Mouse (Mus musculus) retina, embryonic 14.5 days (tissue): ENCODE results near the gene Gstz1.
"Not testable (repeated sequence)": the region's sequence is repeated elsewhere in the genome, so short reads cannot be mapped to it uniquely, and the experiment has no call there.

ENCODE experiments used
- DNase-seq: peaks from one replicate; pipeline ENCODE4 v3.0.0-alpha.2; 2015; ENCODE audit warnings: low spot score

Gstz1 gene

GRCm38 (mm10) chr12:87158099-87158498, 11.1 kb downstream of the Gstz1 start:
- no peak for DNase-seq

- DNase-seq, result no peak
Observed at GRCm38 (mm10) chr12:87160310-87160709, 13.3 kb downstream of the Gstz1 start.

- DNase-seq, result no peak
Observed at GRCm38 (mm10) chr12:87160815-87161214, 13.8 kb downstream of the Gstz1 start.

- no peak for DNase-seq
Observed at GRCm38 (mm10) chr12:87175194-87175946, 28.4 kb downstream of the Gstz1 start.

GRCm38 (mm10) chr12:87177631-87178030, 30.7 kb downstream of the Gstz1 start:
- no peak for DNase-seq

GRCm38 (mm10) chr12:87193008-87193407, 46.0 kb downstream of the Gstz1 start:
- no peak for DNase-seq

- no peak for DNase-seq
Observed at GRCm38 (mm10) chr12:87195069-87195468, 48.1 kb downstream of the Gstz1 start.

- no peak for DNase-seq
Observed at GRCm38 (mm10) chr12:87196310-87196709, 49.3 kb downstream of the Gstz1 start.

GRCm38 (mm10) chr12:87198792-87199191, 51.8 kb downstream of the Gstz1 start:
- no peak for DNase-seq

GRCm38 (mm10) chr12:87199206-87199972, 52.4 kb downstream of the Gstz1 start, which contains the start of gene Samd15:
Gene Samd15 (plus strand): TSS chr12:87199723.
- peak; percentile 43 for DNase-seq

- peak; percentile 84 for DNase-seq
Observed at GRCm38 (mm10) chr12:87199973-87200586, 53.1 kb downstream of the Gstz1 start, which contains the start of gene Tmed8. Gene Tmed8 (minus strand): TSS chr12:87200454.

GRCm38 (mm10) chr12:87201694-87202093, 54.7 kb downstream of the Gstz1 start:
- no peak for DNase-seq

- DNase-seq, result not testable (repeated sequence)
Observed at GRCm38 (mm10) chr12:87205789-87206188, 58.8 kb downstream of the Gstz1 start.

GRCm38 (mm10) chr12:87212844-87213606, 66.1 kb downstream of the Gstz1 start:
- DNase-seq, result no peak
